ENCODE assay signal across 26 mouse cellular contexts in genomic region chr6:38129883-38130282, GRCm38 (mm10). TPM values are rescaled to one million over a fixed set of nuclear protein-coding genes. Genes with fewer than 3 reads are reported as not detected.
DNase-seq lines count a peak whose midpoint lies in the region; ATAC-seq and TF ChIP-seq lines count a peak whose summit lies in the region.
"Had no signal": no experiment of that assay in that cellular context is flagged by ENCODE, and none has a peak within 500 bp of the region (broad histone marks: within the 10 kb centered on the region; RNA-seq: fewer than 3 reads in every experiment).

No protein-coding gene starts in this region.

- H3K9ac ChIP-seq in intestine, postnatal 0 days (ENCODE audit: low read depth, low read length): no peak overlapping the region
- no peak overlapping the region for H3K9ac ChIP-seq in intestine, embryonic 15.5 days
- H3K9ac ChIP-seq in lung, postnatal 0 days (replicated peaks; ENCODE audit: low read depth): no peak overlapping the region
- no peak overlapping the region for H3K9ac ChIP-seq in MEL (ENCODE audit: control insufficient read depth, low read depth, low read length, poor library complexity, severe bottlenecking)
- H3K9ac ChIP-seq: embryonic facial prominence, embryonic 15.5 days; forebrain, postnatal 0 days; heart, embryonic 12.5 days; hindbrain, embryonic 12.5 days; kidney, embryonic 15.5 days; lung, embryonic 14.5 days; midbrain, embryonic 12.5 days; neural tube, embryonic 13.5 days had no signal

- no peak overlapping the region for H3K4me3 ChIP-seq in intestine, postnatal 0 days (ENCODE audit: low read depth, low read length)
- H3K4me3 ChIP-seq in intestine, embryonic 15.5 days (replicated peaks): no peak overlapping the region
- no peak overlapping the region for H3K4me3 ChIP-seq in lung, postnatal 0 days (ENCODE audit: low read depth, low read length)
- no peak overlapping the region for H3K4me3 ChIP-seq in MEL (ENCODE audit: control insufficient read depth in 1 of 2, insufficient read depth in 1 of 2, low read depth in 2 of 2, low read length in 2 of 2)
- H3K4me3 ChIP-seq: embryonic facial prominence, embryonic 15.5 days; heart, embryonic 12.5 days; hindbrain, embryonic 12.5 days; kidney, embryonic 15.5 days; midbrain, embryonic 12.5 days; neural tube, embryonic 13.5 days had no signal

- 97% methylated on average over 5 of the region's 5 CpGs for WGBS in intestine, postnatal 0 days
- 95% methylated on average over 5 of the region's 5 CpGs for WGBS in intestine, embryonic 15.5 days
- 94% methylated on average over 5 of the region's 5 CpGs for WGBS in lung, postnatal 0 days

- H3K9me3 ChIP-seq in intestine, postnatal 0 days (ENCODE audit: control insufficient read depth): no peaks in the 10 kb centered on the region
- H3K9me3 ChIP-seq in intestine, embryonic 15.5 days: no peaks in the 10 kb centered on the region
- no peaks in the 10 kb centered on the region for H3K9me3 ChIP-seq in lung, postnatal 0 days (ENCODE audit: low read length)
- H3K9me3 ChIP-seq in MEL (replicated peaks; ENCODE audit: insufficient read depth, low read length): no peaks in the 10 kb centered on the region
- H3K9me3 ChIP-seq: embryonic facial prominence, embryonic 15.5 days; heart, embryonic 12.5 days; hindbrain, embryonic 12.5 days; midbrain, embryonic 12.5 days; neural tube, embryonic 13.5 days had no signal

- peak; percentile 28; the same call in 1 of the 2 replicates for TF ChIP-seq CTCF in intestine, postnatal 0 days (IDR thresholded peaks at IDR 0.05; ENCODE audit: low read depth)
- peak; percentile 42 for TF ChIP-seq CTCF in lung, postnatal 0 days (IDR thresholded peaks at IDR 0.05)
- TF ChIP-seq CTCF in MEL (IDR thresholded peaks at IDR 0.05 in 2 of 3, conservative IDR thresholded peaks at IDR 0.05 in 1 of 3; ENCODE audit: control insufficient read depth in 1 of 3, insufficient read depth in 1 of 3, low read depth in 2 of 3, low read length in 3 of 3, poor library complexity in 1 of 3, severe bottlenecking in 1 of 3): peak; percentile 22 to 35 (median 33); a peak in 5 of 6 replicates

- no peak for ATAC-seq in intestine, postnatal 0 days
- ATAC-seq in intestine, embryonic 15.5 days: no peak
- ATAC-seq in lung, postnatal 0 days: no peak
- ATAC-seq: forebrain, postnatal 0 days had no signal

- TF ChIP-seq EP300 in lung, postnatal 0 days (IDR thresholded peaks at IDR 0.05): no peak
- no peak for TF ChIP-seq EP300 in MEL (IDR thresholded peaks at IDR 0.05; ENCODE audit: low read depth in 1 of 2, low read length in 2 of 2)

- no peaks in the 10 kb centered on the region for H3K4me1 ChIP-seq in intestine, postnatal 0 days (replicated peaks; ENCODE audit: control insufficient read depth, insufficient read depth, low read length)
- H3K4me1 ChIP-seq in intestine, embryonic 15.5 days (replicated peaks): no peaks in the 10 kb centered on the region
- no peaks in the 10 kb centered on the region for H3K4me1 ChIP-seq in lung, postnatal 0 days (ENCODE audit: insufficient read depth, low read depth, low read length)
- H3K4me1 ChIP-seq in MEL (ENCODE audit: control insufficient read depth in 1 of 2, insufficient read depth in 2 of 2, low read length in 2 of 2): no peaks in the 10 kb centered on the region
- H3K4me1 ChIP-seq: hindbrain, embryonic 12.5 days; kidney, embryonic 15.5 days; midbrain, embryonic 12.5 days; neural tube, embryonic 13.5 days had no signal

- H3K27ac ChIP-seq in intestine, postnatal 0 days (ENCODE audit: low read depth, low read length): no peak overlapping the region
- H3K27ac ChIP-seq in intestine, embryonic 15.5 days: no peak overlapping the region
- no peak overlapping the region for H3K27ac ChIP-seq in lung, postnatal 0 days (ENCODE audit: low read length)
- no peak overlapping the region for H3K27ac ChIP-seq in MEL (ENCODE audit: control insufficient read depth, low read depth, low read length)
- H3K27ac ChIP-seq: embryonic facial prominence, embryonic 15.5 days; hindbrain, embryonic 12.5 days; kidney, embryonic 15.5 days; midbrain, embryonic 12.5 days; neural tube, embryonic 13.5 days had no signal

- no peak for DNase-seq in lung, postnatal 0 days (ENCODE audit: low spot score)
- no peak for DNase-seq in lung, postnatal 36 days
- DNase-seq in MEL (ENCODE audit: low read depth, low spot score): peak; percentile 12
- no peak for DNase-seq in thymus, postnatal 14 days
- no peak for DNase-seq in adrenal gland, postnatal 36 days
- DNase-seq: cerebellum, postnatal 25 days; forebrain, postnatal 0 days; heart, postnatal 14 days; left cerebral cortex, postnatal 4 days; lung, embryonic 14.5 days; right cerebral cortex, adult 18-20 months; thymus, postnatal 36 days had no signal

- H3K79me2 ChIP-seq in MEL (ENCODE audit: control insufficient read depth, insufficient read depth, low read length, poor library complexity): no peaks in the 10 kb centered on the region

- no peak; the same call in 1 of the 2 replicates for TF ChIP-seq RAD21 in MEL (IDR thresholded peaks at IDR 0.05; ENCODE audit: low read depth, low read length)

- no peak overlapping the region for H3K4me2 ChIP-seq in intestine, postnatal 0 days (replicated peaks; ENCODE audit: low read depth)
- no peak overlapping the region for H3K4me2 ChIP-seq in intestine, embryonic 15.5 days (replicated peaks)
- H3K4me2 ChIP-seq in lung, postnatal 0 days (replicated peaks; ENCODE audit: low read depth, low read length): no peak overlapping the region
- H3K4me2 ChIP-seq: embryonic facial prominence, embryonic 15.5 days; heart, embryonic 12.5 days; hindbrain, embryonic 12.5 days; kidney, embryonic 15.5 days; lung, embryonic 14.5 days; midbrain, embryonic 12.5 days; neural tube, embryonic 13.5 days had no signal

- TF ChIP-seq POLR2A in MEL (IDR thresholded peaks at IDR 0.05; ENCODE audit: control insufficient read depth in 1 of 2, insufficient read depth in 1 of 2, low read depth in 1 of 2, low read length in 2 of 2, poor library complexity in 1 of 2): no peak

- H3K36me3 ChIP-seq in intestine, postnatal 0 days (ENCODE audit: control insufficient read depth, insufficient read depth): no peaks in the 10 kb centered on the region; the same call in 1 of the 2 replicates
- no peaks in the 10 kb centered on the region; the same call in 1 of the 2 replicates for H3K36me3 ChIP-seq in intestine, embryonic 15.5 days
- no peaks in the 10 kb centered on the region for H3K36me3 ChIP-seq in lung, postnatal 0 days (ENCODE audit: insufficient read depth, low read length)
- H3K36me3 ChIP-seq in MEL (ENCODE audit: control insufficient read depth in 1 of 2, insufficient read depth in 2 of 2, low read length in 2 of 2): no peaks in the 10 kb centered on the region

- H3K27me3 ChIP-seq in intestine, postnatal 0 days (replicated peaks; ENCODE audit: control insufficient read depth, insufficient read depth, low read length): no peaks in the 10 kb centered on the region
- H3K27me3 ChIP-seq in intestine, embryonic 15.5 days (replicated peaks): no peaks in the 10 kb centered on the region
- no peaks in the 10 kb centered on the region for H3K27me3 ChIP-seq in lung, postnatal 0 days (replicated peaks; ENCODE audit: insufficient read depth, low read length)
- H3K27me3 ChIP-seq in MEL (ENCODE audit: control insufficient read depth in 1 of 2, insufficient read depth in 2 of 2, low read length in 2 of 2): no peaks in the 10 kb centered on the region
- H3K27me3 ChIP-seq: embryonic facial prominence, embryonic 15.5 days; heart, embryonic 12.5 days; hindbrain, embryonic 12.5 days; kidney, embryonic 15.5 days; midbrain, embryonic 12.5 days; neural tube, embryonic 13.5 days had no signal

TF ChIP-seq in MEL, 35 proteins besides CTCF, POLR2A, EP300 and RAD21:
- no peak for TF ChIP-seq UBTF (IDR thresholded peaks at IDR 0.05; ENCODE audit: borderline replicate concordance, insufficient read depth, low read depth, low read length)
- no peak for TF ChIP-seq MAX (IDR thresholded peaks at IDR 0.05; ENCODE audit: low read length)
- 0 out of 2 replicates have a peak, but pooled peaks have one; percentile 8 for TF ChIP-seq SMC3 (IDR thresholded peaks at IDR 0.05; ENCODE audit: low read depth, low read length)
TF ChIP-seq in MEL: peak in this region for 1.

RNA-seq across cellular contexts. Expression of gene Atp6v0a4, which starts 5.5 kb away (rescaled TPM):
- 0.26 and 0.37 TPM in 2 replicates for polyA plus RNA-seq in intestine, postnatal 0 days (2015; fragmentation: Nextera tagmentation; extraction: Ambion mirVana)
- 3.9 and 4.0 TPM in 2 replicates for polyA plus RNA-seq in intestine, embryonic 15.5 days (2015; fragmentation: Nextera tagmentation; extraction: Ambion mirVana)
- 16.0 and 20.0 TPM in 2 replicates for polyA plus RNA-seq in lung, postnatal 0 days (2015; fragmentation: Nextera tagmentation; extraction: Ambion mirVana)
- 0.12 and 0.16 TPM in 2 replicates for total RNA-seq in MEL (2012; rRNA removed)
- polyA plus RNA-seq in MEL (2012; ENCODE audit: insufficient read depth in 1 of 2, insufficient read length in 2 of 2, low read depth in 1 of 2, low replicate concordance in 2 of 2, missing spikeins in 1 of 2): not detected
- total RNA-seq in adrenal gland, postnatal 36 days (2021): 1 to 10 TPM; 1.9 to 2.4 TPM
- polyA plus RNA-seq: midbrain, embryonic 12.5 days had no signal

RNA-seq across cellular contexts. Expression of gene Tmem213, which starts 20.8 kb away (rescaled TPM):
- polyA plus RNA-seq in intestine, postnatal 0 days (2015; fragmentation: Nextera tagmentation; extraction: Ambion mirVana): not detected in 2 replicates
- 0.57 TPM in 1 of 2 replicates, not detected in the other for polyA plus RNA-seq in intestine, embryonic 15.5 days (2015; fragmentation: Nextera tagmentation; extraction: Ambion mirVana)
- polyA plus RNA-seq in lung, postnatal 0 days (2015; fragmentation: Nextera tagmentation; extraction: Ambion mirVana): 66.6 and 99.1 TPM in 2 replicates
- total RNA-seq in MEL (2012; rRNA removed): not detected in 2 replicates
- polyA plus RNA-seq in MEL (2012; ENCODE audit: insufficient read depth in 1 of 2, insufficient read length in 2 of 2, low read depth in 1 of 2, low replicate concordance in 2 of 2, missing spikeins in 1 of 2): not detected
- total RNA-seq in adrenal gland, postnatal 36 days (2021): not detected
- total RNA-seq: adrenal gland, adult 18-20 months; forebrain, postnatal 0 days; gastrocnemius, postnatal 4 days; heart, postnatal 14 days; layer of hippocampus, adult 18-20 months; left cerebral cortex, postnatal 4 days; liver, adult 2 months had no signal
- polyA plus RNA-seq: C2C12; forebrain, postnatal 0 days; heart, embryonic 12.5 days; hindbrain, embryonic 12.5 days; liver, adult 2 months; midbrain, embryonic 12.5 days; neural tube, embryonic 13.5 days; testis, adult 2 months had no signal

Comparison
In these comparisons a context has a peak if more than half of its experiments do, and no peak if none do; other contexts are left out.
1. RNA of gene Tmem213, which starts 20.8 kb away (polyA plus RNA-seq): 66.6 to 99.1 TPM in lung, postnatal 0 days; not detected in intestine, postnatal 0 days, 0.57 TPM in intestine, embryonic 15.5 days and not detected in MEL; every median in the first group is over 10 times any median in the second.
2. Peak in every context shown above with its lines, with median percentiles within 50 percentile points of each other: CTCF ChIP-seq.